Mouse (Mus musculus): ENCODE data around the gene Trim40. TPM values are rescaled to one million over a fixed set of nuclear protein-coding genes. Genes with fewer than 3 reads are reported as not detected.
"Not testable (repeated sequence)": the region's sequence is repeated elsewhere in the genome, so short reads cannot be mapped to it uniquely, and the experiment has no call there.

Trim40 gene
- polyA plus RNA-seq, 1 experiment from 2014 or later, result not detected

GRCm38 (mm10) chr17:36892362-36892761 lies 2.4 kb upstream of the Trim40 start:
- Histone ChIP-seq H3K9me3 (no peaks in the 10 kb centered on the region), H3K27me3 (0 out of 2 replicates have a peak, but pooled peaks cover 8% of the 10 kb centered on the region), H3K27ac (no peak overlapping the region), H3K9ac (no peak overlapping the region), H3K4me2 (no peak overlapping the region), H3K4me1 (no peaks in the 10 kb centered on the region), H3K36me3 (no peaks in the 10 kb centered on the region), H3K4me3 (no peak overlapping the region)
- ATAC-seq (ENCODE audit: insufficient number of reproducible peaks, insufficient read depth, low FRiP score, low TSS enrichment, low read depth), result no peak
- 17% methylated on average over 2 of the region's 2 CpGs for WGBS

- not testable (repeated sequence) for H3K9ac ChIP-seq; H3K4me2 ChIP-seq; H3K27ac ChIP-seq; H3K9me3 ChIP-seq; H3K27me3 ChIP-seq; H3K4me3 ChIP-seq; H3K36me3 ChIP-seq; H3K4me1 ChIP-seq; ATAC-seq (ENCODE audit: insufficient number of reproducible peaks, insufficient read depth, low FRiP score, low TSS enrichment, low read depth)
- 92% methylated on average over 1 of the region's 1 CpGs for WGBS
Observed at GRCm38 (mm10) chr17:36891496-36891895, 1.6 kb upstream of the Trim40 start.

GRCm38 (mm10) chr17:36885132-36885790 lies 4.7 kb downstream of the Trim40 start:
- Histone ChIP-seq H3K9ac (no peak overlapping the region), H3K4me3 (no peak overlapping the region), H3K27me3 (0 out of 2 replicates have a peak, but pooled peaks cover 3% of the 10 kb centered on the region), H3K9me3 (no peaks in the 10 kb centered on the region), H3K36me3 (no peaks in the 10 kb centered on the region), H3K4me1 (no peaks in the 10 kb centered on the region), H3K27ac (no peak overlapping the region), H3K4me2 (no peak overlapping the region)
- 91% methylated on average over 12 of the region's 12 CpGs for WGBS
- no peak for ATAC-seq (ENCODE audit: insufficient number of reproducible peaks, insufficient read depth, low FRiP score, low TSS enrichment, low read depth)

- ATAC-seq (ENCODE audit: insufficient number of reproducible peaks, insufficient read depth, low FRiP score, low TSS enrichment, low read depth), result no peak
- H3K4me1 ChIP-seq, result no peaks in the 10 kb centered on the region
- no peak overlapping the region for H3K4me2 ChIP-seq
- H3K27me3 ChIP-seq, result no peaks in the 10 kb centered on the region
- H3K9ac ChIP-seq, result no peak overlapping the region
- H3K4me3 ChIP-seq, result no peak overlapping the region
- H3K27ac ChIP-seq, result no peak overlapping the region
- no peaks in the 10 kb centered on the region for H3K9me3 ChIP-seq
- WGBS, result 69% methylated on average over 2 of the region's 2 CpGs
- no peaks in the 10 kb centered on the region for H3K36me3 ChIP-seq
Observed at GRCm38 (mm10) chr17:36883350-36883749, 6.6 kb downstream of the Trim40 start.

- no peaks in the 10 kb centered on the region for H3K4me1 ChIP-seq
- no peaks in the 10 kb centered on the region for H3K9me3 ChIP-seq
- no peak overlapping the region for H3K4me2 ChIP-seq
- no peak overlapping the region for H3K4me3 ChIP-seq
- no peak overlapping the region for H3K9ac ChIP-seq
- no peak for ATAC-seq (ENCODE audit: insufficient number of reproducible peaks, insufficient read depth, low FRiP score, low TSS enrichment, low read depth)
- H3K27me3 ChIP-seq, result no peaks in the 10 kb centered on the region
- 55% methylated on average over 4 of the region's 4 CpGs for WGBS
- no peak overlapping the region for H3K27ac ChIP-seq
- H3K36me3 ChIP-seq, result no peaks in the 10 kb centered on the region
Observed at GRCm38 (mm10) chr17:36874636-36875035, 15.3 kb downstream of the Trim40 start.

GRCm38 (mm10) chr17:36869955-36870810 lies 19.7 kb downstream of the Trim40 start:
- no peaks in the 10 kb centered on the region for H3K36me3 ChIP-seq
- no peaks in the 10 kb centered on the region for H3K9me3 ChIP-seq
- no peak overlapping the region for H3K9ac ChIP-seq
- H3K27ac ChIP-seq, result no peak overlapping the region
- H3K27me3 ChIP-seq, result peaks cover 25% of the 10 kb centered on the region
- H3K4me3 ChIP-seq, result no peak overlapping the region
- H3K4me1 ChIP-seq, result 0 out of 2 replicates have a peak, but pooled peaks cover 7% of the 10 kb centered on the region
- ATAC-seq (ENCODE audit: insufficient number of reproducible peaks, insufficient read depth, low FRiP score, low TSS enrichment, low read depth), result no peak
- 80% methylated on average over 25 of the region's 25 CpGs for WGBS
- H3K4me2 ChIP-seq, result no peak overlapping the region

- Histone ChIP-seq H3K9me3 (no peaks in the 10 kb centered on the region), H3K36me3 (no peaks in the 10 kb centered on the region), H3K4me2 (no peak within 1 kb of the TSS), H3K27me3 (peaks cover 32% of the 10 kb centered on the region), H3K9ac (no peak within 1 kb of the TSS), H3K4me1 (0 out of 2 replicates have a peak, but pooled peaks cover 7% of the 10 kb centered on the region), H3K4me3 (no peak within 1 kb of the TSS), H3K27ac (no peak within 1 kb of the TSS)
- ATAC-seq (ENCODE audit: insufficient number of reproducible peaks, insufficient read depth, low FRiP score, low TSS enrichment, low read depth), result no peak
- WGBS, result 73% methylated on average over 4 of the region's 4 CpGs
Observed at GRCm38 (mm10) chr17:36869284-36869954, 20.5 kb downstream of the Trim40 start, which contains the start of gene Trim10. Gene Trim10 (plus strand): TSS chr17:36869574.

- Histone ChIP-seq H3K27me3 (peaks cover 32% of the 10 kb centered on the region), H3K9me3 (no peaks in the 10 kb centered on the region), H3K36me3 (no peaks in the 10 kb centered on the region), H3K9ac (no peak overlapping the region), H3K4me1 (0 out of 2 replicates have a peak, but pooled peaks cover 7% of the 10 kb centered on the region), H3K4me3 (no peak overlapping the region), H3K27ac (no peak overlapping the region), H3K4me2 (no peak overlapping the region)
- WGBS, result 83% methylated on average over 2 of the region's 2 CpGs
- no peak for ATAC-seq (ENCODE audit: insufficient number of reproducible peaks, insufficient read depth, low FRiP score, low TSS enrichment, low read depth)
Observed at GRCm38 (mm10) chr17:36868836-36869235, 21.1 kb downstream of the Trim40 start.

GRCm38 (mm10) chr17:36866719-36867527 lies 23.0 kb downstream of the Trim40 start, which contains the start of gene Trim15:
Gene Trim15 (minus strand): TSS chr17:36867210.
- Histone ChIP-seq H3K9ac (peak within 1 kb of the TSS; percentile 49; the same call in 1 of the 2 replicates), H3K4me1 (0 out of 2 replicates have a peak, but pooled peaks cover 7% of the 10 kb centered on the region), H3K36me3 (no peaks in the 10 kb centered on the region), H3K27ac (no peak within 1 kb of the TSS), H3K4me2 (peak within 1 kb of the TSS; percentile 47), H3K9me3 (no peaks in the 10 kb centered on the region), H3K27me3 (peaks cover 32% of the 10 kb centered on the region), H3K4me3 (peak within 1 kb of the TSS; percentile 20; the same call in 1 of the 2 replicates)
- ATAC-seq (ENCODE audit: insufficient number of reproducible peaks, insufficient read depth, low FRiP score, low TSS enrichment, low read depth), result no peak
- WGBS, result 10% methylated on average over 29 of the region's 29 CpGs

- Histone ChIP-seq H3K9me3 (no peaks in the 10 kb centered on the region), H3K4me3 (no peak overlapping the region), H3K36me3 (peaks cover 31% of the 10 kb centered on the region), H3K9ac (no peak overlapping the region), H3K27me3 (peaks cover 20% of the 10 kb centered on the region), H3K27ac (no peak overlapping the region), H3K4me1 (0 out of 2 replicates have a peak, but pooled peaks cover 2% of the 10 kb centered on the region), H3K4me2 (no peak overlapping the region)
- WGBS, result 49% methylated on average over 2 of the region's 2 CpGs
- ATAC-seq (ENCODE audit: insufficient number of reproducible peaks, insufficient read depth, low FRiP score, low TSS enrichment, low read depth), result no peak
Observed at GRCm38 (mm10) chr17:36861680-36862079, 28.2 kb downstream of the Trim40 start.

- Histone ChIP-seq H3K36me3 (peaks cover 66% of the 10 kb centered on the region), H3K4me2 (no peak overlapping the region), H3K9ac (no peak overlapping the region), H3K4me1 (no peaks in the 10 kb centered on the region), H3K4me3 (no peak overlapping the region), H3K27ac (no peak overlapping the region), H3K9me3 (no peaks in the 10 kb centered on the region), H3K27me3 (no peaks in the 10 kb centered on the region)
- no peak for ATAC-seq (ENCODE audit: insufficient number of reproducible peaks, insufficient read depth, low FRiP score, low TSS enrichment, low read depth)
- WGBS, result 93% methylated on average over 3 of the region's 3 CpGs
Observed at GRCm38 (mm10) chr17:36858181-36858580, 31.7 kb downstream of the Trim40 start.
